Mouse (Mus musculus) G1E (cell line): ENCODE results near the gene Hebp1.

Experiments
- CTCF ChIP-seq: IDR thresholded peaks from 2 replicates; pipeline ENCODE4 v1.5.1; 2012; ENCODE audit warnings: low read depth, low read length, inconsistent platforms, mixed read lengths
- GATA1 ChIP-seq: IDR thresholded peaks from 2 replicates; pipeline ENCODE4 v1.6.1; 2012; ENCODE audit warnings: borderline replicate concordance, low read length, inconsistent platforms, mixed read lengths
- POLR2AphosphoS5 ChIP-seq: IDR thresholded peaks from 2 replicates; pipeline ENCODE4 v1.6.1; 2012; ENCODE audit warnings: low read depth, low read length, inconsistent platforms; ENCODE audit not compliant: insufficient replicate concordance
- TAL1 ChIP-seq: conservative IDR thresholded peaks from 2 replicates; pipeline ENCODE4 v1.6.1; 2012; ENCODE audit warnings: low read depth, low read length, inconsistent platforms, mixed read lengths

DNA sequence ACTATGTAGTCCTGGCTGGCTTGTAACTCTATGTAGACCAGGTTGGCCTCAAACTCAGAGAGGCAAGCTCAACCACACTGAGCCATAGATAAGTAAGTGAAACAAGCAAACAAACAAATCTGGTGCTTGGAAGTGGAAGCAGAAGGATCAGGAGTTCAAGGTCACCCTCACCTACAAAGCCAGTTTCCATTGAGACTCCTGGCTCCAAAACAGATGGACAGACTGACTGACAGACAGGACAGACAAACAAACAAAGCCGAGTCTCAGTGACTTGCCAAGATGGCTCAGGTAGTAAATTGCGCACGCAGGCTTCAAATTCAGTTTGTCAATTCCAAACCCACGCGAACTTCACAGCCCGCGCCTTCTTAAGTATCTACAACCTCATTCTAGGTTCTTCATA is 376 bp downstream of the Hebp1 start:
- TF ChIP-seq CTCF (no peak), TAL1 (no peak), GATA1 (no peak), POLR2AphosphoS5 (no peak)
